Mouse (Mus musculus): ENCODE data around the gene Ankrd2.

The Ankrd2 gene

GRCm38 (mm10) chr19:42015001-42015400, 20.8 kb upstream of the Ankrd2 start:
- DNase-seq (ENCODE audit: low spot score) = no peak

GRCm38 (mm10) chr19:42016251-42016650, 19.5 kb upstream of the Ankrd2 start:
- no peak for DNase-seq (ENCODE audit: low spot score)

GRCm38 (mm10) chr19:42016840-42017239, 19.0 kb upstream of the Ankrd2 start:
- DNase-seq (ENCODE audit: low spot score) = no peak

- no peak for DNase-seq (ENCODE audit: low spot score)
Observed at GRCm38 (mm10) chr19:42017399-42018247, 18.2 kb upstream of the Ankrd2 start.

GRCm38 (mm10) chr19:42019011-42019522, 16.7 kb upstream of the Ankrd2 start:
- peak; percentile 38 for DNase-seq (ENCODE audit: low spot score)

GRCm38 (mm10) chr19:42021681-42022541, 13.9 kb upstream of the Ankrd2 start:
- DNase-seq (ENCODE audit: low spot score) = no peak

- DNase-seq (ENCODE audit: low spot score) = no peak
Observed at GRCm38 (mm10) chr19:42022542-42022848, 13.3 kb upstream of the Ankrd2 start.

GRCm38 (mm10) chr19:42026158-42026557, 9.6 kb upstream of the Ankrd2 start:
- peak; percentile 65 for DNase-seq (ENCODE audit: low spot score)

GRCm38 (mm10) chr19:42031112-42031511, 4.7 kb upstream of the Ankrd2 start:
- DNase-seq (ENCODE audit: low spot score) = no peak

GRCm38 (mm10) chr19:42033611-42034010, 2.2 kb upstream of the Ankrd2 start:
- no peak for DNase-seq (ENCODE audit: low spot score)

GRCm38 (mm10) chr19:42034146-42034775, 1.5 kb upstream of the Ankrd2 start:
- no peak for DNase-seq (ENCODE audit: low spot score)

- no peak for DNase-seq (ENCODE audit: low spot score)
Observed at GRCm38 (mm10) chr19:42034881-42035455, 832 bp upstream of the Ankrd2 start.

GRCm38 (mm10) chr19:42036357-42036756, 557 bp downstream of the Ankrd2 start:
- DNase-seq (ENCODE audit: low spot score) = no peak

- no peak for DNase-seq (ENCODE audit: low spot score)
Observed at GRCm38 (mm10) chr19:42037167-42037702, 1.4 kb downstream of the Ankrd2 start.

- no peak for DNase-seq (ENCODE audit: low spot score)
Observed at GRCm38 (mm10) chr19:42038310-42038709, 2.5 kb downstream of the Ankrd2 start.

- no peak for DNase-seq (ENCODE audit: low spot score)
Observed at GRCm38 (mm10) chr19:42043988-42044387, 8.2 kb downstream of the Ankrd2 start.

GRCm38 (mm10) chr19:42045269-42046102, 9.7 kb downstream of the Ankrd2 start, which contains the start of gene Hoga1:
TSS of gene Hoga1 (plus strand) at chr19:42045610.
- peak; percentile 55 for DNase-seq (ENCODE audit: low spot score)

GRCm38 (mm10) chr19:42050251-42050650, 14.5 kb downstream of the Ankrd2 start:
- no peak for DNase-seq (ENCODE audit: low spot score)

- DNase-seq (ENCODE audit: low spot score) = no peak
Observed at GRCm38 (mm10) chr19:42051351-42051750, 15.6 kb downstream of the Ankrd2 start.

- no peak for DNase-seq (ENCODE audit: low spot score)
Observed at GRCm38 (mm10) chr19:42051948-42052347, 16.1 kb downstream of the Ankrd2 start, which contains the start of gene 4933411K16Rik. TSS of gene 4933411K16Rik (plus strand) at chr19:42052248.

- no peak for DNase-seq (ENCODE audit: low spot score)
Observed at GRCm38 (mm10) chr19:42054255-42054654, 18.5 kb downstream of the Ankrd2 start.

Data from T-cell, adult 2 months (primary cell).